Mouse (Mus musculus): ENCODE measurements at regions not wholly inside any gene's neighbourhood (a gene's known extent, or its start where the extent isn't known, plus 50 kb on each side); places are given as distances from the start of the nearest gene placed in this dataset.
"Not testable (repeated sequence)": the region's sequence is repeated elsewhere in the genome, so short reads cannot be mapped to it uniquely, and the experiment has no call there.

- no peaks in the 10 kb centered on the region for H3K36me3 ChIP-seq
- no peak overlapping the region for H3K27ac ChIP-seq
- 75% methylated on average over 2 of the region's 2 CpGs for WGBS (ENCODE audit: insufficient replicate concordance)
- ATAC-seq (ENCODE audit: low read depth) (no peak), DNase-seq (no peak)
- H3K27me3 ChIP-seq: no peaks in the 10 kb centered on the region
- H3K9me3 ChIP-seq (replicated peaks): no peaks in the 10 kb centered on the region
- H3K9ac ChIP-seq: no peak overlapping the region
- H3K4me1 ChIP-seq (replicated peaks): no peaks in the 10 kb centered on the region
- H3K4me2 ChIP-seq: no peak overlapping the region
- no peak overlapping the region for H3K4me3 ChIP-seq (replicated peaks)
Observed at GRCm38 (mm10) chr14:90488301-90488700, 2017.1 kb upstream of the Pcdh20 start.

- no peak for DNase-seq
- H3K4me3 ChIP-seq (replicated peaks): no peak overlapping the region
- no peak overlapping the region for H3K9ac ChIP-seq
- H3K36me3 ChIP-seq: no peaks in the 10 kb centered on the region
- H3K4me2 ChIP-seq: no peak overlapping the region
- 50% methylated on average over 2 of the region's 2 CpGs for WGBS (ENCODE audit: insufficient replicate concordance)
- no peaks in the 10 kb centered on the region for H3K4me1 ChIP-seq (replicated peaks)
- ATAC-seq (ENCODE audit: low read depth): no peak
- H3K9me3 ChIP-seq (replicated peaks): no peaks in the 10 kb centered on the region
- H3K27me3 ChIP-seq: no peaks in the 10 kb centered on the region
- no peak overlapping the region for H3K27ac ChIP-seq
Observed at GRCm38 (mm10) chr14:90447971-90448370, 1976.8 kb upstream of the Pcdh20 start.

GRCm38 (mm10) chr14:90432874-90433543 is 1961.8 kb upstream of the Pcdh20 start:
- WGBS (ENCODE audit: insufficient replicate concordance): 35% methylated on average over 7 of the region's 7 CpGs
- ATAC-seq (ENCODE audit: low read depth): no peak
- no peak overlapping the region for H3K4me3 ChIP-seq (replicated peaks)

GRCm38 (mm10) chr14:90412707-90413106 is 1941.5 kb upstream of the Pcdh20 start:
- no peak for DNase-seq
- Histone ChIP-seq H3K27me3 (no peaks in the 10 kb centered on the region), H3K4me1 (replicated peaks) (no peaks in the 10 kb centered on the region), H3K9ac (no peak overlapping the region), H3K9me3 (replicated peaks) (no peaks in the 10 kb centered on the region), H3K4me2 (no peak overlapping the region), H3K27ac (no peak overlapping the region), H3K36me3 (no peaks in the 10 kb centered on the region), H3K4me3 (replicated peaks) (no peak overlapping the region)
- 52% methylated on average over 3 of the region's 3 CpGs for WGBS (ENCODE audit: insufficient replicate concordance)
- no peak for ATAC-seq (ENCODE audit: low read depth)

More at GRCm38 (mm10) chr14:90432874-90433543, 1961.8 kb upstream of the Pcdh20 start:
- Histone ChIP-seq H3K36me3 (no peaks in the 10 kb centered on the region), H3K4me2 (no peak overlapping the region), H3K27ac (no peak overlapping the region), H3K9me3 (replicated peaks) (no peaks in the 10 kb centered on the region), H3K27me3 (no peaks in the 10 kb centered on the region), H3K9ac (no peak overlapping the region), H3K4me1 (replicated peaks) (no peaks in the 10 kb centered on the region)
- DNase-seq: peak; percentile 8

- ATAC-seq (ENCODE audit: low read depth) (no peak), DNase-seq (no peak)
- Histone ChIP-seq H3K9ac (no peak overlapping the region), H3K9me3 (replicated peaks) (no peaks in the 10 kb centered on the region), H3K4me2 (no peak overlapping the region), H3K4me3 (replicated peaks) (no peak overlapping the region), H3K36me3 (no peaks in the 10 kb centered on the region), H3K4me1 (replicated peaks) (no peaks in the 10 kb centered on the region), H3K27ac (no peak overlapping the region), H3K27me3 (no peaks in the 10 kb centered on the region)
- WGBS (ENCODE audit: insufficient replicate concordance): 74% methylated on average over 2 of the region's 2 CpGs
Observed at GRCm38 (mm10) chr14:90406350-90406749, 1935.2 kb upstream of the Pcdh20 start.

GRCm38 (mm10) chr14:90405476-90405875 is 1934.3 kb upstream of the Pcdh20 start:
- Histone ChIP-seq H3K36me3 (no peaks in the 10 kb centered on the region), H3K9me3 (replicated peaks) (no peaks in the 10 kb centered on the region), H3K9ac (no peak overlapping the region), H3K27me3 (no peaks in the 10 kb centered on the region), H3K4me2 (no peak overlapping the region), H3K4me3 (replicated peaks) (no peak overlapping the region), H3K4me1 (replicated peaks) (no peaks in the 10 kb centered on the region), H3K27ac (no peak overlapping the region)
- WGBS (ENCODE audit: insufficient replicate concordance): 83% methylated on average over 1 of the region's 1 CpGs
- DNase-seq: no peak
- no peak for ATAC-seq (ENCODE audit: low read depth)

- DNase-seq: no peak
- no peaks in the 10 kb centered on the region for H3K36me3 ChIP-seq
- no peak overlapping the region for H3K9ac ChIP-seq
- no peak overlapping the region for H3K4me2 ChIP-seq
- H3K4me1 ChIP-seq (replicated peaks): no peaks in the 10 kb centered on the region
- no peaks in the 10 kb centered on the region for H3K27me3 ChIP-seq
- no peaks in the 10 kb centered on the region for H3K9me3 ChIP-seq (replicated peaks)
- 57% methylated on average over 3 of the region's 3 CpGs for WGBS (ENCODE audit: insufficient replicate concordance)
- no peak overlapping the region for H3K4me3 ChIP-seq (replicated peaks)
- no peak overlapping the region for H3K27ac ChIP-seq
- ATAC-seq (ENCODE audit: low read depth): no peak
Observed at GRCm38 (mm10) chr14:90367256-90367936, 1896.2 kb upstream of the Pcdh20 start.

GRCm38 (mm10) chr14:90334541-90334940 is 1863.3 kb upstream of the Pcdh20 start:
- DNase-seq: no peak
- Histone ChIP-seq H3K4me1 (replicated peaks) (no peaks in the 10 kb centered on the region), H3K4me2 (no peak overlapping the region), H3K27me3 (no peaks in the 10 kb centered on the region), H3K4me3 (replicated peaks) (no peak overlapping the region), H3K27ac (no peak overlapping the region), H3K36me3 (no peaks in the 10 kb centered on the region), H3K9ac (no peak overlapping the region), H3K9me3 (replicated peaks) (no peaks in the 10 kb centered on the region)
- 49% methylated on average over 3 of the region's 3 CpGs for WGBS (ENCODE audit: insufficient replicate concordance)
- no peak for ATAC-seq (ENCODE audit: low read depth)

GRCm38 (mm10) chr14:90295456-90295855 is 1824.3 kb upstream of the Pcdh20 start:
- H3K36me3 ChIP-seq; H3K27me3 ChIP-seq; H3K4me1 ChIP-seq (replicated peaks); H3K27ac ChIP-seq; H3K9ac ChIP-seq; ATAC-seq (ENCODE audit: low read depth); H3K4me2 ChIP-seq; DNase-seq; H3K9me3 ChIP-seq (replicated peaks); H3K4me3 ChIP-seq (replicated peaks): not testable (repeated sequence)
- 87% methylated on average over 17 of the region's 18 CpGs for WGBS (ENCODE audit: insufficient replicate concordance)

- Histone ChIP-seq H3K4me1 (replicated peaks) (no peaks in the 10 kb centered on the region), H3K9ac (no peak overlapping the region), H3K4me3 (replicated peaks) (no peak overlapping the region), H3K36me3 (no peaks in the 10 kb centered on the region), H3K9me3 (replicated peaks) (no peaks in the 10 kb centered on the region), H3K27me3 (no peaks in the 10 kb centered on the region), H3K4me2 (no peak overlapping the region), H3K27ac (no peak overlapping the region)
- ATAC-seq (ENCODE audit: low read depth) (no peak), DNase-seq (no peak)
- 78% methylated on average over 3 of the region's 3 CpGs for WGBS (ENCODE audit: insufficient replicate concordance)
Observed at GRCm38 (mm10) chr14:90246042-90246441, 1774.8 kb upstream of the Pcdh20 start.

GRCm38 (mm10) chr14:90232661-90233060 is 1761.5 kb upstream of the Pcdh20 start:
- ATAC-seq (ENCODE audit: low read depth): no peak
- no peak overlapping the region for H3K4me2 ChIP-seq
- H3K4me3 ChIP-seq (replicated peaks): no peak overlapping the region
- H3K36me3 ChIP-seq: no peaks in the 10 kb centered on the region
- no peak overlapping the region for H3K27ac ChIP-seq
- 70% methylated on average over 5 of the region's 5 CpGs for WGBS (ENCODE audit: insufficient replicate concordance)
- H3K9me3 ChIP-seq (replicated peaks): no peaks in the 10 kb centered on the region
- no peak overlapping the region for H3K9ac ChIP-seq
- H3K27me3 ChIP-seq: no peaks in the 10 kb centered on the region
- no peaks in the 10 kb centered on the region for H3K4me1 ChIP-seq (replicated peaks)
- no peak for DNase-seq

- no peak overlapping the region for H3K4me3 ChIP-seq (replicated peaks)
- ATAC-seq (ENCODE audit: low read depth): no peak
- no peaks in the 10 kb centered on the region; the same call in 1 of the 2 replicates for H3K9me3 ChIP-seq (replicated peaks)
- H3K36me3 ChIP-seq: no peaks in the 10 kb centered on the region
- H3K27ac ChIP-seq: no peak overlapping the region
- H3K27me3 ChIP-seq: no peaks in the 10 kb centered on the region
- H3K4me1 ChIP-seq (replicated peaks): no peaks in the 10 kb centered on the region
- no peak for DNase-seq
- no peak overlapping the region for H3K4me2 ChIP-seq
- H3K9ac ChIP-seq: no peak overlapping the region
Observed at GRCm38 (mm10) chr14:90200294-90200693, 1729.1 kb upstream of the Pcdh20 start.

All from liver, embryonic 13.5 days (tissue).